Mouse (Mus musculus) heart, embryonic 11.5 days (tissue): ENCODE measurements at regions not wholly inside any gene's neighbourhood (a gene's known extent, or its start where the extent isn't known, plus 50 kb on each side); places are given as distances from the start of the nearest gene placed in this dataset.

ENCODE experiments used
- ATAC-seq: fragments of 200-750 bp; cut with Nextera tagmentation; replicated peaks from 2 replicates; pipeline ENCODE4 v1.8.0; 2017; ENCODE audit warnings: moderate library complexity; ENCODE audit not compliant: insufficient number of reproducible peaks, low FRiP score, low TSS enrichment
- H3K27ac ChIP-seq: fragments of 300-500 bp; sonication (generic); 2 replicates; pipeline ENCODE4 v1.5.1; 2014; ENCODE audit warnings: mild to moderate bottlenecking, low read depth, low read length
- H3K27me3 ChIP-seq: fragments of 300-500 bp; sonication (generic); 2 replicates; pipeline ENCODE4 v1.6.1; 2014; ENCODE audit warnings: mild to moderate bottlenecking, low read length, mixed read lengths; ENCODE audit not compliant: control insufficient read depth, insufficient read depth
- H3K36me3 ChIP-seq: fragments of 300-500 bp; sonication (generic); 2 replicates; pipeline ENCODE4 v1.6.1; 2014; ENCODE audit warnings: mild to moderate bottlenecking, low read length, moderate library complexity, mixed read lengths; ENCODE audit not compliant: control insufficient read depth, insufficient read depth
- H3K4me1 ChIP-seq: fragments of 300-500 bp; sonication (generic); 2 replicates; pipeline ENCODE4 v1.6.1; 2014; ENCODE audit warnings: low read length; ENCODE audit not compliant: control insufficient read depth, insufficient read depth
- H3K4me2 ChIP-seq: fragments of 300-500 bp; sonication (generic); 2 replicates; pipeline ENCODE4 v1.6.1; 2014; ENCODE audit warnings: mild to moderate bottlenecking, moderate library complexity
- H3K4me3 ChIP-seq: fragments of 300-500 bp; sonication (generic); 2 replicates; pipeline ENCODE4 v1.5.1; 2014; ENCODE audit warnings: low read depth, low read length
- H3K9ac ChIP-seq: fragments of 300-500 bp; sonication (generic); 2 replicates; pipeline ENCODE4 v1.6.1; 2014; ENCODE audit warnings: mild to moderate bottlenecking, low read depth, low read length, moderate library complexity
- H3K9me3 ChIP-seq: fragments of 300-500 bp; sonication (generic); replicated peaks from 2 replicates; pipeline ENCODE4 v1.6.1; 2016; ENCODE audit warnings: low read length; ENCODE audit not compliant: control insufficient read depth
- WGBS: fragments of 180-500 bp; shearing (Covaris S2); extraction: QIAGEN DNeasy Blood & Tissue Kit; methylation state at CpG from one replicate; pipeline ENCODE4 v1.1.7; 2014; ENCODE audit not compliant: insufficient replicate concordance; 5-methylcytosine and 5-hydroxymethylcytosine counted together

DNA sequence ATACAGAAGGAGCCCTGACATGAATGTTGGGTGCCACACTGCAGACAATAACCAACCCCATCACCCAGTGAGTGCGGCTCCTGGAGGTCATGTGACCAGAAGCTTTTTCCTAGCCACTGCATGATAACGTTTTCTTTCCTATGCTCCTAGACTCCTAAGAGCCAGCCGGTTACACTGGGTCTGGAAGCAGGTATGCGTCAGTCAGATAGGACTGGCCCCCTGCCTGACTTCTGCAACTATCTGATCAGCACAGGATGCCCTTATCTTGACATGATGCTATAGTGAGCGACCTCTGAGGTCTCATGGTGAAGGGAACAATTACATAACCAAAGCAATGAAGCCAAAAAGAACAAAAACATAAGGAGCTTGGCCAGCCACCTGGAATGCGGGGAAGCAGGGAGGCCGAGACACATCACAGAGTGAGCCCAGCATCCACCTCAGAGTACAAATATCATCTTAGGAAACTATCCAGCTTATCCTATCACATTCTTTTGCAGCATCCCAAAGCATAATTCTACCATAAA lies 63.2 kb upstream of the Trib2 start:
- Histone ChIP-seq H3K4me2 (no peak overlapping the region), H3K27ac (no peak overlapping the region), H3K36me3 (no peaks in the 10 kb centered on the region), H3K9ac (no peak overlapping the region), H3K9me3 (no peaks in the 10 kb centered on the region), H3K4me3 (no peak overlapping the region), H3K4me1 (no peaks in the 10 kb centered on the region), H3K27me3 (no peaks in the 10 kb centered on the region)
- no peak for ATAC-seq
- 53% methylated on average over 7 of the region's 7 CpGs for WGBS
